Mouse (Mus musculus) frontal cortex, postnatal 14 days (tissue): ENCODE measurements at regions not wholly inside any gene's neighbourhood (a gene's known extent, or its start where the extent isn't known, plus 50 kb on each side); places are given as distances from the start of the nearest gene placed in this dataset.
"Not testable (repeated sequence)": the region's sequence is repeated elsewhere in the genome, so short reads cannot be mapped to it uniquely, and the experiment has no call there.

ENCODE experiments used
- DNase-seq, 2 experiments: peaks; one replicate each; pipeline ENCODE4 v3.0.0; 2022; ENCODE audit warnings: low spot score in 2 of 2

GRCm38 (mm10) chr4:89621260-89621659, 58.0 kb upstream of the Dmrta1 start:
- no peak for DNase-seq

GRCm38 (mm10) chr4:89604721-89605120, 74.5 kb upstream of the Dmrta1 start:
- no peak for DNase-seq

- DNase-seq: peak; percentile 20 to 42
Measured at GRCm38 (mm10) chr4:89575529-89575928, 103.7 kb upstream of the Dmrta1 start.

GRCm38 (mm10) chr4:89554711-89555466, 124.3 kb upstream of the Dmrta1 start:
- no peak for DNase-seq

- DNase-seq: no peak
Measured at GRCm38 (mm10) chr4:89552556-89552955, 126.7 kb upstream of the Dmrta1 start.

GRCm38 (mm10) chr4:89550515-89550914, 128.7 kb upstream of the Dmrta1 start:
- no peak for DNase-seq

- peak in 1 of 2 experiments; percentile 21 for DNase-seq
Measured at GRCm38 (mm10) chr4:89532462-89532861, 146.8 kb upstream of the Dmrta1 start.

- DNase-seq: no peak
Measured at GRCm38 (mm10) chr4:89530050-89530911, 149.0 kb upstream of the Dmrta1 start.

GRCm38 (mm10) chr4:89527966-89528365, 151.3 kb upstream of the Dmrta1 start:
- no peak for DNase-seq

- DNase-seq: no peak
Measured at GRCm38 (mm10) chr4:89527326-89527725, 151.9 kb upstream of the Dmrta1 start.

GRCm38 (mm10) chr4:89525525-89525924, 153.7 kb upstream of the Dmrta1 start:
- DNase-seq: not testable (repeated sequence)

- peak in 1 of 2 experiments; percentile 36 for DNase-seq
Measured at GRCm38 (mm10) chr4:89524260-89525200, 154.7 kb upstream of the Dmrta1 start.

- no peak for DNase-seq
Measured at GRCm38 (mm10) chr4:89523423-89524259, 155.6 kb upstream of the Dmrta1 start.

- DNase-seq: no peak
Measured at GRCm38 (mm10) chr4:89518027-89518426, 161.2 kb upstream of the Dmrta1 start.

- DNase-seq: no peak
Measured at GRCm38 (mm10) chr4:89515823-89516411, 163.3 kb upstream of the Dmrta1 start.

GRCm38 (mm10) chr4:89514981-89515380, 164.3 kb upstream of the Dmrta1 start:
- no peak for DNase-seq

- no peak for DNase-seq
Measured at GRCm38 (mm10) chr4:89510593-89510992, 168.6 kb upstream of the Dmrta1 start.

- DNase-seq: no peak
Measured at GRCm38 (mm10) chr4:89509655-89510391, 169.4 kb upstream of the Dmrta1 start.

- no peak for DNase-seq
Measured at GRCm38 (mm10) chr4:89508103-89508763, 171.0 kb upstream of the Dmrta1 start.
